Mouse (Mus musculus) inflammation-experienced regulatory T-cells, adult 16 weeks (primary cell): ENCODE measurements around the gene Prkar1b. TPM values are rescaled to one million over a fixed set of nuclear protein-coding genes. Genes with fewer than 3 reads are reported as not detected.

Source experiments
- polyA plus RNA-seq: library from polyadenylated mRNA; unstranded; fragments of 100-300 nt; shearing (Covaris generic); gene quantifications from one replicate; pipeline ENCODE4 v1.2.1, GENCODE M21; 2017

The Prkar1b gene
- 2.1 TPM for polyA plus RNA-seq

DNA sequence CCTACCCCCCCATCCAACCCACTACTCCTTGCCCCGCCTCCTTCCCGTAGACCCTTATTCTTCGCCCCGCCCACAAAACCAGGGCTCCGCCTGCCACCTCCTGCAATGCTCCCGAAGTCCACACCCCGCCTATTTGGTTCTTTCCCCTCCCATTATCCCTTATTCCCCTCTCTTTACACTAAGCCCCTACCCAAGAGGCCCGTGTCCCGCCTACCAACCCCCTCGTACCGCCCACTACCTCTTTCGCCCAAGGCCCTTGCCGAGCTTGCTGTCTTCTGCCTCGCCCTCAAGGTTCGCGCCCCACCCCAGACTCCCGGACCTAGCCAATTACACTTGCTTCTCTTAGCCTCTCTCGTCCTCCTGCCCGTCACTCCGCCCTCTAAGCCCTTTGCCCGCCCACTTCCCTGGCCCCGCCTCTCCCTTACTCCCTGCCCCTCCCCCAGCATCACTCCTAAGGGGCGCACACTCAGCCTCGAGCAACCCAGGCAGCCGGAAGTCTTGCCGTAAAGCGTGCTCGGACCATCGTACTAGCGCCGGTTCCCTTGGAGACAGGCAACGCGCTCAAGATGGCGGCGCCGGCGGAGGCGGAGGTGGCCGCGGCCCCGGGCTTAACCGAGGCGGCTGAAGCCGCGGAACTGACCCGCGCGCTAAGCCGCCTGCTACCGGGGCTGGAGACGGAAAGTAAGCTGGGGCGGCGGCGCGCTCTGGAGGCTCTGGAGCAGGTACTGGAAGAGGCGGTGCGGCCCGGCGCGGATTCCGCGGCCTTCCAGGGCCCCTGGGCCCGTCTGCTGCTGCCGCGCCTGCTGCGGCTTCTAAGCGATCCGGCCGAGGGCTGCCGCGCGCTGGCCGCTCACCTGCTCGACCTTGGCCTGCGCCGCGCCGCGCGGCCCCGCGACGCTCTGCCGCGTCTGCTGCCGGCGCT, at the start of gene Prkar1b, which contains the start of gene Dnaaf5:
Gene Prkar1b (minus strand): TSS at position 321 of the 922 bp plus-strand sequence.
Gene Dnaaf5 (plus strand): TSS at position 543 of the 922 bp plus-strand sequence.

GRCm38 (mm10) chr5:138997171-138997788, 152.5 kb downstream of the Prkar1b start, which contains the start of gene Pdgfa:
Gene Pdgfa (minus strand): TSS chr5:138997370.

Other genes starting within 250 kb of the Prkar1b start
- gene Pdgfa, start 152.6 kb downstream of the Prkar1b start, polyA plus RNA-seq, result not detected
- 8.2 TPM for gene Dnaaf5, start 222 bp upstream of the Prkar1b start, polyA plus RNA-seq
- 60.6 TPM for gene Sun1, start 50.6 kb upstream of the Prkar1b start, polyA plus RNA-seq
- gene Get4, start 102.3 kb upstream of the Prkar1b start, polyA plus RNA-seq, result 14.8 TPM
- gene Adap1, start 175.6 kb upstream of the Prkar1b start, polyA plus RNA-seq, result 2.8 TPM
- gene Cox19, start 201.4 kb upstream of the Prkar1b start, polyA plus RNA-seq, result 50.5 TPM
- gene Cyp2w1, start 202.6 kb upstream of the Prkar1b start, polyA plus RNA-seq, result not detected
- gene Gpr146, start 227.7 kb upstream of the Prkar1b start, polyA plus RNA-seq, result 9.2 TPM